Mouse (Mus musculus) right cerebral cortex, postnatal 4 days (tissue): ENCODE data around the gene Nr4a1.
A peak's percentile ranks its signal among the peaks of the same experiment; 100 is the strongest.

ENCODE experiments used
- DNase-seq: peaks from one replicate; pipeline ENCODE4 v3.0.0-alpha.2; 2022

Gene Nr4a1

GRCm38 (mm10) chr15:101292012-101292411, 37.9 kb downstream of the Nr4a1 start:
- no peak for DNase-seq

- no peak for DNase-seq
Observed at GRCm38 (mm10) chr15:101293025-101293621, 39.1 kb downstream of the Nr4a1 start, which contains the start of gene 6030408B16Rik. Gene 6030408B16Rik (plus strand): TSS chr15:101293212.

- DNase-seq, result no peak
Observed at GRCm38 (mm10) chr15:101294028-101294894, 40.2 kb downstream of the Nr4a1 start.

- DNase-seq, result no peak
Observed at GRCm38 (mm10) chr15:101295106-101295505, 41.0 kb downstream of the Nr4a1 start.

GRCm38 (mm10) chr15:101295616-101296015, 41.5 kb downstream of the Nr4a1 start:
- no peak for DNase-seq

GRCm38 (mm10) chr15:101296091-101296490, 42.0 kb downstream of the Nr4a1 start:
- DNase-seq, result no peak

GRCm38 (mm10) chr15:101297988-101298387, 43.9 kb downstream of the Nr4a1 start:
- DNase-seq, result no peak

GRCm38 (mm10) chr15:101298550-101298949, 44.5 kb downstream of the Nr4a1 start:
- no peak for DNase-seq

GRCm38 (mm10) chr15:101299480-101299960, 45.5 kb downstream of the Nr4a1 start:
- DNase-seq, result no peak

- no peak for DNase-seq
Observed at GRCm38 (mm10) chr15:101300128-101300527, 46.1 kb downstream of the Nr4a1 start.

- DNase-seq, result no peak
Observed at GRCm38 (mm10) chr15:101302201-101302600, 48.1 kb downstream of the Nr4a1 start.

GRCm38 (mm10) chr15:101303830-101304229, 49.8 kb downstream of the Nr4a1 start:
- no peak for DNase-seq

GRCm38 (mm10) chr15:101306459-101306858, 52.4 kb downstream of the Nr4a1 start:
- DNase-seq, result no peak

- no peak for DNase-seq
Observed at GRCm38 (mm10) chr15:101308440-101309348, 54.6 kb downstream of the Nr4a1 start.

- no peak for DNase-seq
Observed at GRCm38 (mm10) chr15:101309493-101309892, 55.4 kb downstream of the Nr4a1 start.

GRCm38 (mm10) chr15:101311087-101311770, 57.2 kb downstream of the Nr4a1 start:
- no peak for DNase-seq

- no peak for DNase-seq
Observed at GRCm38 (mm10) chr15:101312006-101312405, 57.9 kb downstream of the Nr4a1 start.

GRCm38 (mm10) chr15:101315378-101315777, 61.3 kb downstream of the Nr4a1 start:
- no peak for DNase-seq

- peak; percentile 90 for DNase-seq
Observed at GRCm38 (mm10) chr15:101315832-101316231, 61.8 kb downstream of the Nr4a1 start.

- DNase-seq, result no peak
Observed at GRCm38 (mm10) chr15:101316279-101316912, 62.3 kb downstream of the Nr4a1 start.

- DNase-seq, result no peak
Observed at GRCm38 (mm10) chr15:101316913-101317813, 63.1 kb downstream of the Nr4a1 start.
